Mouse (Mus musculus) bone marrow, adult 2 months (tissue): Measurements from ENCODE around the gene Cebpzos.

Experiments
- CTCF ChIP-seq: fragments of 200-500 bp; IDR thresholded peaks from 2 replicates; pipeline ENCODE4 v1.5.1; 2011; ENCODE audit warnings: low read length, control low read depth; ENCODE audit not compliant: control insufficient read depth, insufficient read depth
- POLR2A ChIP-seq: fragments of 200-500 bp; IDR thresholded peaks from 2 replicates; pipeline ENCODE4 v1.6.1; 2011; ENCODE audit warnings: low read depth, mild to moderate bottlenecking, control low read depth, low read length, borderline replicate concordance; ENCODE audit not compliant: control insufficient read depth

DNA sequence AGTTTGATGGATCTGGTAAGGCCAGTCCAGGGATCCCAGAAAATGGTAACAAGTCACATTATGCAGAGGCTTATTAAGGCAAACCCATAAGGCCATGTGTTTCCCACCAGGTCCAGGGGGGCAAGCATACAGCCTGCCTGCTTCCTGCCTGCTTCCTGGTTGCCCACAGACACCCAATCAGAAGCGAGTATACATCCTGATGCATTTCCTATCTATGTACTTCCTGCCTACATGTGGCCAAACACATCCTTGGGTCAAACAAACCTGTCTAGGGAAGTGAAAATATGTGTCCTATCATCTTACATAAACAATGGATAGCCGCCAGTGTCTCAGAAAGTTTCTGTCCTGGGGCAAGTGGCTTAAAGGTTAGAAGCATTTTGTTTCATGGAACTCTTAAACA, 13.1 kb upstream of the Cebpzos start:
- TF ChIP-seq CTCF (no peak), POLR2A (no peak)
